Mouse (Mus musculus): ENCODE data around the gene Gm17651. TPM values are rescaled to one million over a fixed set of nuclear protein-coding genes. Genes with fewer than 3 reads are reported as not detected.

Gene Gm17651
- polyA plus RNA-seq, 1 experiment from 2014 or later = not detected

DNA sequence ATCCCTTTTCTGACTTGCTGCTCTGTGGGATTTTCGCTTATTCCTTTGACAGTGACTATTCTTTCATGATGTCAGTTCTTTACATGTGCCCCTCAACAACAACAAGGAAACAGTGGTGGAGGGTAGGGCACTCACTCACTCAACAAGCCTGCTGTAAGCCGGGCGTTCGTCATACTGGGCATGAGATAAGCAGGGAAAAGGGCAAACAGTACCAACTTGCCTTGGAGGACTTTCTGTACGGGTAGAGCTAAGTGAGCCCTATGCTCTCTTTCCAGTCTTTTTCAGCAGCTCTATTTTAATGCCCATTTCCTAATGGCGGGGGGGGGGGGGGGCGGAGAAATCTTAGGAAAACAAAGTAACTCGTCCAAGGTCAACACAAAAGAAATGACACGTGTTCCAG is 32.5 kb downstream of the Gm17651 start:
- Histone ChIP-seq H3K9ac (replicated peaks; ENCODE audit: low read length) (no peak overlapping the region), H3K9me3 (ENCODE audit: low read length) (no peaks in the 10 kb centered on the region), H3K4me3 (ENCODE audit: low read length) (no peak overlapping the region), H3K36me3 (ENCODE audit: insufficient read depth, low read length) (no peaks in the 10 kb centered on the region), H3K27me3 (ENCODE audit: insufficient read depth, low read length) (no peaks in the 10 kb centered on the region), H3K27ac (ENCODE audit: low read length) (no peak overlapping the region), H3K4me2 (replicated peaks; ENCODE audit: low read depth, low read length) (no peak overlapping the region), H3K4me1 (ENCODE audit: insufficient read depth, low read length) (no peaks in the 10 kb centered on the region)
- no peak for ATAC-seq (ENCODE audit: low FRiP score, low TSS enrichment)
- 83% methylated on average over 9 of the region's 9 CpGs for WGBS

DNA sequence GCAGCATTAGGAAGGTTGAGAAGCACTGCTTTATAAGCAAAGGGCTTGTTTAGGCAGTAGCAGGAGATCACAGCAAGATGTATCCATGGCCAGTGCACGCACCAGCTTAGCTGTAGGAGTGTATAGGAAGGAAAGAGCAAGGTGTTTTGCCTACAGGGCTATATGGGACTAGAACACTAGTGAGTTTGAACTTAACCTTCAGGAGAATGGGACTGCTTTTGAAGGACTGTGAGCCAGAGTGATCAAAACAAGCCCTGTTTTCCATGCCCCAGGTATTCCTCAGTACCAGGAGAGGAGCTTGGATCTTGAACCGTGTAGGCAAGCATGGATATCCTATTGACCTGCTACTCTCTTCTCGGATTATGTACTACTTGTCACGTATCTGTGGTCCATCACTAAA is 33.1 kb downstream of the Gm17651 start:
- no peak for ATAC-seq (ENCODE audit: low FRiP score, low TSS enrichment)
- WGBS = 90% methylated on average over 4 of the region's 4 CpGs
- H3K27me3 ChIP-seq (ENCODE audit: insufficient read depth, low read length) = no peaks in the 10 kb centered on the region

DNA sequence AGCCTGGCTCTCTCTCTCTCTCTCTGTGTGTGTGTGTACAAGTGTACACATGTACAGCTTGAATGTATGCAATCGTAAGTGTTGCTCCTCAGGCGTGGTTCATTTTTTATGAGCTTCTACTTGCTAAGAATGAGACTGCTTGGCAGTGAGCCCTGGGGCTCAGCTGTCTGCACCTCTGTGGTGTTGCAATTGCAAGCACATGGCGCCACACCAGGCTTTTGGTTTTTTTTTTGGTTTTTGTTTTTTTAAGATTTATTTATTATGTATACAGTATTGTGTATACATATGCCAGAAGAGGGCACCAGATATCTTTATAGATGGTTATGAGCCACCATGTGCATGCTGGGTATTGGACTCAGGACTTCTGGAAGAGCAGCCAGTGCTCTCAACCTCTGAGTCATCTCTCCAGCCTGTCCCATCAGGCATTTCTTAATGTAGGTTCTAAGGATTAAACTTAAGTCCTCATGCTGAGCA is 40.2 kb downstream of the Gm17651 start:
- 59% methylated on average over 3 of the region's 3 CpGs for WGBS
- Histone ChIP-seq H3K9me3 (ENCODE audit: low read length) (no peaks in the 10 kb centered on the region), H3K4me1 (ENCODE audit: insufficient read depth, low read length) (no peaks in the 10 kb centered on the region), H3K27me3 (ENCODE audit: insufficient read depth, low read length) (no peaks in the 10 kb centered on the region), H3K4me3 (ENCODE audit: low read length) (no peak overlapping the region), H3K27ac (ENCODE audit: low read length) (no peak overlapping the region), H3K4me2 (replicated peaks; ENCODE audit: low read depth, low read length) (no peak overlapping the region), H3K36me3 (ENCODE audit: insufficient read depth, low read length) (no peaks in the 10 kb centered on the region), H3K9ac (replicated peaks; ENCODE audit: low read length) (no peak overlapping the region)
- no peak for ATAC-seq (ENCODE audit: low FRiP score, low TSS enrichment)

More for the DNA sequence above, 33.1 kb downstream of the Gm17651 start:
- no peaks in the 10 kb centered on the region for H3K36me3 ChIP-seq (ENCODE audit: insufficient read depth, low read length)
- no peak overlapping the region for H3K4me3 ChIP-seq (ENCODE audit: low read length)
- H3K27ac ChIP-seq (ENCODE audit: low read length) = no peak overlapping the region
- no peak overlapping the region for H3K9ac ChIP-seq (replicated peaks; ENCODE audit: low read length)
- no peaks in the 10 kb centered on the region for H3K4me1 ChIP-seq (ENCODE audit: insufficient read depth, low read length)
- H3K9me3 ChIP-seq (ENCODE audit: low read length) = no peaks in the 10 kb centered on the region
- no peak overlapping the region for H3K4me2 ChIP-seq (replicated peaks; ENCODE audit: low read depth, low read length)

DNA sequence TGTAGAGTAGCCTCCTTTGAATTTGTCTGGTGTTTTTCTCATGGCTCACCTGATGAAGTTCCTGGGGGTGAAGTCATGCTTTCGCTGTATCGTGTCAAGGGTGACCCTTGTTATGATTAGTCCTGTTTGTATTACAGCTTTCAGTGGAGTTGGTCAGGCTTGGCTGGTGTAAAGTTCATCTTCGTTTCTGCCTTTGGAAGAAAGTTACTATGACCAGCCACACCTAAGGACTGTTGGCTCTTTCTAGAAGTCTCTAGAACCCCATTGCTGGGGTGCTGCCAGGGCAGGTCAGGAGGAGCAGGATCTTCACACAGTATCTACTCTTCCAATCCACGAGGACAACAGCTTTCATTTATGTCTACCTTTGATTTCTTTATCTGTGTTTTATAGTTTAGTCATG is 41.0 kb downstream of the Gm17651 start:
- ATAC-seq (ENCODE audit: low FRiP score, low TSS enrichment) = no peak
- Histone ChIP-seq H3K9me3 (ENCODE audit: low read length) (no peaks in the 10 kb centered on the region), H3K4me3 (ENCODE audit: low read length) (no peak overlapping the region), H3K4me1 (ENCODE audit: insufficient read depth, low read length) (peaks cover 5% of the 10 kb centered on the region; the same call in 1 of the 2 replicates), H3K27me3 (ENCODE audit: insufficient read depth, low read length) (no peaks in the 10 kb centered on the region), H3K9ac (replicated peaks; ENCODE audit: low read length) (no peak overlapping the region), H3K27ac (ENCODE audit: low read length) (no peak overlapping the region), H3K4me2 (replicated peaks; ENCODE audit: low read depth, low read length) (no peak overlapping the region), H3K36me3 (ENCODE audit: insufficient read depth, low read length) (no peaks in the 10 kb centered on the region)
- WGBS = 62% methylated on average over 4 of the region's 4 CpGs

DNA sequence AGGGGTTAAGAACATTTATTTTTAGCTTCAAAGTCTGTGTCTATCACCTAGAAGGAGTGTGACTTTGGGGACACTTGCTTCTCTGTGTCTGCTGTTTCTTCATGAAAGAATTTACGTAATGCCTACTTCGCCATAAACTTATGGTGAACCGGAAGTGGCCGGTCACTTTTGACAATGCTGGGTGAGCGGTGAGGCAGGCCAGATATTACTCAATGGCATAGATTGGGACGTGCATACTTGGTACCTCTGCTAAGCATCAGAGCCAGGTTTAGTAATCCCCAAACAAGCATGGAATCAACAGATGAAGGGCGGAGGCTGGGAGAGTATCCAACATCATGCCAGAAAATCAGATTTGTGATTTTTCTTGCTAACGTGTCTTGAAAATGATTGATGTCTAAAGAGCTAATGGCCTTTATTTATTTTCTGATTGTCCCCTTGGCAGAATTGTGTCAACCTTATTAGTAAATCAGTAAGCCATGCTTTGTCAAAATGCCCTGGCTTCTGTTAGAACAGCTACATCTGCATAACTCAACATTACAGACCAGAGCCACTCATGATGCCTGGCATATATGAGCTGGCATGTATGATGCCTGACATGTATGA is 43.1 kb downstream of the Gm17651 start:
- no peaks in the 10 kb centered on the region for H3K27me3 ChIP-seq (ENCODE audit: insufficient read depth, low read length)
- no peaks in the 10 kb centered on the region for H3K9me3 ChIP-seq (ENCODE audit: low read length)
- no peak overlapping the region for H3K4me3 ChIP-seq (ENCODE audit: low read length)
- H3K9ac ChIP-seq (replicated peaks; ENCODE audit: low read length) = no peak overlapping the region
- no peak for ATAC-seq (ENCODE audit: low FRiP score, low TSS enrichment)
- peaks cover 8% of the 10 kb centered on the region; the same call in 1 of the 2 replicates for H3K4me1 ChIP-seq (ENCODE audit: insufficient read depth, low read length)
- 81% methylated on average over 8 of the region's 8 CpGs for WGBS
- H3K27ac ChIP-seq (ENCODE audit: low read length) = no peak overlapping the region
- no peaks in the 10 kb centered on the region for H3K36me3 ChIP-seq (ENCODE audit: insufficient read depth, low read length)
- no peak overlapping the region for H3K4me2 ChIP-seq (replicated peaks; ENCODE audit: low read depth, low read length)

DNA sequence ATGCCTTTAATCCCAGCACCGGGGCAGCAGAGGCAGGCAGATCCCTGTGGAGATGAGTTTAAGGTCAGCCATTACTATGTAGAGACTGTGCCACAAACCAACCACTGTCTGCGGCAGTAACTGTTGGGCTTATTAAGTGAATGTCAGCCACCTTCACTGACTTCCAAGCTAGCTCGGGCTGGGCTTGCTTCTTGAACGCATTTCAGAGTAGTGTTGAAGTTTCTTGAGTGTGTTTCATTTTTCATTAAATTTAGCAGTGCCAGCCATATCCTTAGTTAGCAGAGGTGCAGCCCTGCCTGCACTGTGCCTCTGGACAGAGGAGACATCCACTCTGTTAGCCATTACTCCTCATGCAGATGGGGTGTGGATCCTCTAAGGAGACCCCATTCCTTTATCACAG is 43.7 kb downstream of the Gm17651 start:
- H3K27me3 ChIP-seq (ENCODE audit: insufficient read depth, low read length) = no peaks in the 10 kb centered on the region
- no peak overlapping the region for H3K27ac ChIP-seq (ENCODE audit: low read length)
- no peak overlapping the region for H3K4me3 ChIP-seq (ENCODE audit: low read length)
- no peak overlapping the region for H3K9ac ChIP-seq (replicated peaks; ENCODE audit: low read length)
- 95% methylated on average over 4 of the region's 4 CpGs for WGBS
- no peak overlapping the region for H3K4me2 ChIP-seq (replicated peaks; ENCODE audit: low read depth, low read length)
- ATAC-seq (ENCODE audit: low FRiP score, low TSS enrichment) = no peak
- H3K9me3 ChIP-seq (ENCODE audit: low read length) = no peaks in the 10 kb centered on the region
- peaks cover 8% of the 10 kb centered on the region; the same call in 1 of the 2 replicates for H3K4me1 ChIP-seq (ENCODE audit: insufficient read depth, low read length)
- no peaks in the 10 kb centered on the region for H3K36me3 ChIP-seq (ENCODE audit: insufficient read depth, low read length)

DNA sequence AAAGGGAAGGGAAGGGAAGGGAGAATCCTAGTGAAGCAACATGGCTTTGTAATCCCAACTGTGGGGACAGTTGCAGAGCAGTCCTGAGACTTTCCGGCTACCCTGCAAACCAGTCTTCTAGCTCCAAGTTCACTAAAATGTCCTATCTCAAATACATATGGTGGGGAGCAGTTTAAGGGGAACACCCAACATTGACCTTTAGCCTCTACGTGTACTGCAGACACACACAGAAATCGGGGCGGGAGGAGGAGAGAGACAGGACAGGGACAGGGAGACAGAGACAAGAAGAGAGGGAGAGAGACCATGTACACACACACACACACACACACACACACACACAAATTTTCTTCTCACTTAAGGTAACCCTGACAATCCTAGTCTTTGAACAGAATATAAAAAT is 44.6 kb downstream of the Gm17651 start:
- H3K9ac ChIP-seq (replicated peaks; ENCODE audit: low read length) = no peak overlapping the region
- H3K36me3 ChIP-seq (ENCODE audit: insufficient read depth, low read length) = no peaks in the 10 kb centered on the region
- H3K4me2 ChIP-seq (replicated peaks; ENCODE audit: low read depth, low read length) = no peak overlapping the region
- no peak for ATAC-seq (ENCODE audit: low FRiP score, low TSS enrichment)
- no peaks in the 10 kb centered on the region for H3K9me3 ChIP-seq (ENCODE audit: low read length)
- no peak overlapping the region for H3K4me3 ChIP-seq (ENCODE audit: low read length)
- WGBS = 75% methylated on average over 4 of the region's 4 CpGs
- H3K4me1 ChIP-seq (ENCODE audit: insufficient read depth, low read length) = peaks cover 8% of the 10 kb centered on the region; the same call in 1 of the 2 replicates
- H3K27ac ChIP-seq (ENCODE audit: low read length) = no peak overlapping the region
- no peaks in the 10 kb centered on the region for H3K27me3 ChIP-seq (ENCODE audit: insufficient read depth, low read length)

DNA sequence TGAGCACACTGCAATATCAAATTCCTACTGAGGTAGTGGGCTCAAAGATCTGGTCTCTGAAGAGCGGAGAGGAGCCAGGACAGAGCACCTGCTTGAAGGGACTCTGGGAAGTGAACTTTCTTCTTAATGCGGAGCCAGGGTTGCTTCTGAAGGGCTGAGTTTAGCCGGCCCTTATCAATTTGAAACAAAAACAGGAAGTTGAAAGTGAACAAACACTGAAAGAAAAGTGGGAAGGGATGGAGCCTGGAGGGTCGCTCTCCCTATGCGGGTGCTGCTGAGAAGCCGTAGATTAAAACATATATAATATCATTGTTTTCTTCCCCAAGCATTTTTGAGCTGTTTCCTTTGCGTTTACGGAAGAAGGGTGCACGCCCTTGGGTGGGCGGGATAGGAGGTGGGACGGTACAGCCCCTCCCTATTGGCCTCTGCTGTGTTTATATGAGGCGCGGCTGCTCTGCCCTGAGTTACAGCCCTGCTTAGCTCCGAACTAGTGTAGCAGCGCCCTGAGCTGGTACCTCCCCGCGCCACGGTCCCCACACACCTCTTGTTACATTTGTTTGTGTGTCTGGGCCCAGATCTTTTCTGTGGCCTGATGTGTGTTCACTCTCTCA is 46.0 kb downstream of the Gm17651 start, which contains the start of gene Fmo5:
Gene Fmo5 (plus strand): TSS at position 414 of the 611 bp plus-strand sequence.
- 1% methylated on average over 18 of the region's 18 CpGs for WGBS
- Histone ChIP-seq H3K36me3 (ENCODE audit: insufficient read depth, low read length) (no peaks in the 10 kb centered on the region), H3K9me3 (ENCODE audit: low read length) (no peaks in the 10 kb centered on the region), H3K4me2 (replicated peaks; ENCODE audit: low read depth, low read length) (peak within 1 kb of the TSS; percentile 76), H3K4me3 (ENCODE audit: low read length) (peak within 1 kb of the TSS; percentile 59), H3K27me3 (ENCODE audit: insufficient read depth, low read length) (no peaks in the 10 kb centered on the region), H3K4me1 (ENCODE audit: insufficient read depth, low read length) (peaks cover 8% of the 10 kb centered on the region; the same call in 1 of the 2 replicates), H3K27ac (ENCODE audit: low read length) (peak within 1 kb of the TSS; percentile 25; the same call in 1 of the 2 replicates), H3K9ac (replicated peaks; ENCODE audit: low read length) (peak within 1 kb of the TSS; percentile 69)
- ATAC-seq (ENCODE audit: low FRiP score, low TSS enrichment) = peak; percentile 97

DNA sequence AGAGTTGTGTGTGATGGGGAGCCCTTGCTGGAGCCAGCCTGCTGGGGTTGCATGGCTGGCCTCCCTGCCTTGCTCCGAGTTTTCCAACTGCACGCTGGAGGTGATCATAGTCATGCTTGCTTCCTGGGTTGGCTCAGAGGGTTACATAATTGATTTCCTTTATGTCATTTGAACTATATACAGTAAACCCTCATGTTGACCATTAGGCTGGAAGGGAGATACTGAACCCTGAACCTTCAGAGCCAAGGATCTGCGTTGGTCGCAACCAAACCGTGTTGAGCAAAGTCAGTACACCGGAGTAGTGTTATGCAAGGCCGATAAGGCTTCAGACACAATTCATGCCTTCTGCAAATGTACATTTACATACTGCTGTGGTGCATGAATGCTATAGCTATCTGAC is 46.6 kb downstream of the Gm17651 start:
- no peaks in the 10 kb centered on the region for H3K36me3 ChIP-seq (ENCODE audit: insufficient read depth, low read length)
- ATAC-seq (ENCODE audit: low FRiP score, low TSS enrichment) = 0 out of 2 replicates have a peak, but pooled peaks have one; percentile 42
- H3K27me3 ChIP-seq (ENCODE audit: insufficient read depth, low read length) = no peaks in the 10 kb centered on the region
- no peaks in the 10 kb centered on the region for H3K9me3 ChIP-seq (ENCODE audit: low read length)
- peak overlapping the region; percentile 69; the same call in 1 of the 2 replicates for H3K9ac ChIP-seq (replicated peaks; ENCODE audit: low read length)
- 79% methylated on average over 7 of the region's 7 CpGs for WGBS
- peak overlapping the region; percentile 59 for H3K4me3 ChIP-seq (ENCODE audit: low read length)
- H3K4me2 ChIP-seq (replicated peaks; ENCODE audit: low read depth, low read length) = peak overlapping the region; percentile 76
- no peak overlapping the region for H3K27ac ChIP-seq (ENCODE audit: low read length)
- peaks cover 8% of the 10 kb centered on the region; the same call in 1 of the 2 replicates for H3K4me1 ChIP-seq (ENCODE audit: insufficient read depth, low read length)

DNA sequence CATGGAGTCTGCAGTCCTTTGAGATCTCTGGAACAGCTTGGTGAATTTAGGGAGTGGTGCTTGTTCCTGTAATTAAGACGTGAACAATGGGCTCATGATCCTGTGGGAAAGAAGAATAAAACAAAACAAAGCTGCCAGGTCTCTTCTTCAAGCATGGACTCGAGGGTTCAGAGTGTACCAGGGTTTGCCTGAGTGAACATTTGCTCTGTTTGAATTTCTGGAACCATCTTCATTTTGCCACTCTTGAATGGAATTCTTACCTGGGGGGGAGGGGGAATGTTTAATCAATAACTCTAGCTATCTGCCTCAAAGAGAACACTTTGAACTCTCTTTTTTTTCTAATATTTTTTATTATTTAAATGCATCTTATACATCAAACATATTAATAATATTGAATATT is 49.9 kb downstream of the Gm17651 start:
- no peaks in the 10 kb centered on the region for H3K9me3 ChIP-seq (ENCODE audit: low read length)
- H3K9ac ChIP-seq (replicated peaks; ENCODE audit: low read length) = no peak overlapping the region
- no peak for ATAC-seq (ENCODE audit: low FRiP score, low TSS enrichment)
- H3K4me3 ChIP-seq (ENCODE audit: low read length) = no peak overlapping the region
- WGBS = 44% methylated on average over 2 of the region's 2 CpGs
- no peaks in the 10 kb centered on the region for H3K27me3 ChIP-seq (ENCODE audit: insufficient read depth, low read length)
- H3K4me2 ChIP-seq (replicated peaks; ENCODE audit: low read depth, low read length) = no peak overlapping the region
- H3K36me3 ChIP-seq (ENCODE audit: insufficient read depth, low read length) = no peaks in the 10 kb centered on the region
- no peak overlapping the region for H3K27ac ChIP-seq (ENCODE audit: low read length)
- H3K4me1 ChIP-seq (ENCODE audit: insufficient read depth, low read length) = peaks cover 8% of the 10 kb centered on the region; the same call in 1 of the 2 replicates
